Mouse (Mus musculus) limb, embryonic 14.5 days (tissue): Measurements from ENCODE around the gene Tbca. TPM values are rescaled to one million over a fixed set of nuclear protein-coding genes. Genes with fewer than 3 reads are reported as not detected.

Experiments used
- ATAC-seq: fragments of 200-750 bp; cut with Nextera tagmentation; 2 replicates; pipeline ENCODE4 v1.8.0; 2017; ENCODE audit warnings: low read depth, moderate number of reproducible peaks, moderate TSS enrichment; ENCODE audit not compliant: low FRiP score
- DNase-seq: peaks from one replicate; pipeline ENCODE4 v3.0.0-alpha.2; 2015; ENCODE audit warnings: low spot score
- H3K27ac ChIP-seq: fragments of 300-500 bp; sonication (generic); replicated peaks from 2 replicates; pipeline ENCODE4 v1.5.1; 2014; ENCODE audit warnings: low read depth, mild to moderate bottlenecking, low read length, moderate library complexity, mixed read lengths
- H3K27me3 ChIP-seq: fragments of 300-500 bp; sonication (generic); 2 replicates; pipeline ENCODE4 v1.6.1; 2014; ENCODE audit warnings: low read length, mixed read lengths; ENCODE audit not compliant: control insufficient read depth, insufficient read depth
- H3K36me3 ChIP-seq: fragments of 300-500 bp; sonication (generic); 2 replicates; pipeline ENCODE4 v1.6.1; 2014; ENCODE audit warnings: mild to moderate bottlenecking, low read length, moderate library complexity, mixed read lengths; ENCODE audit not compliant: control insufficient read depth, insufficient read depth
- H3K4me1 ChIP-seq: fragments of 300-500 bp; sonication (generic); 2 replicates; pipeline ENCODE4 v1.6.1; 2014; ENCODE audit warnings: antibody characterized with exemption, low read length, mixed read lengths; ENCODE audit not compliant: control insufficient read depth, insufficient read depth
- H3K4me2 ChIP-seq: fragments of 300-500 bp; sonication (generic); replicated peaks from 2 replicates; pipeline ENCODE4 v1.6.1; 2014; ENCODE audit warnings: low read depth, mild to moderate bottlenecking, low read length, moderate library complexity; ENCODE audit not compliant: severe bottlenecking
- H3K4me3 ChIP-seq: fragments of 300-500 bp; sonication (generic); replicated peaks from 2 replicates; pipeline ENCODE4 v1.5.1; 2014; ENCODE audit warnings: low read length
- H3K9ac ChIP-seq: fragments of 300-500 bp; sonication (generic); 2 replicates; pipeline ENCODE4 v1.6.1; 2014; ENCODE audit warnings: mild to moderate bottlenecking, low read depth, low read length, moderate library complexity; ENCODE audit not compliant: severe bottlenecking
- H3K9me3 ChIP-seq: fragments of 300-500 bp; sonication (generic); 2 replicates; pipeline ENCODE4 v1.6.1; 2016; ENCODE audit warnings: low read length; ENCODE audit not compliant: control insufficient read depth
- POLR2A ChIP-seq: fragments of 200-500 bp; IDR thresholded peaks from 2 replicates; pipeline ENCODE4 v1.8.0; 2012; ENCODE audit warnings: inconsistent platforms, mild to moderate bottlenecking, moderate library complexity, borderline replicate concordance; ENCODE audit not compliant: insufficient read depth, insufficient read length; ENCODE audit errors: extremely low read depth
- WGBS: fragments of 180-500 bp; shearing (Covaris S2); extraction: QIAGEN DNeasy Blood & Tissue Kit; methylation state at CpG from one replicate; pipeline ENCODE4 v1.1.7; 2014; 5-methylcytosine and 5-hydroxymethylcytosine counted together
- polyA plus RNA-seq, 2 experiments: library from polyadenylated mRNA; depleted of rRNA in 1 of 2; stranded (reverse) in 1 of 2; unstranded in 1 of 2; fragments of >200 nt; fragmentation: Nextera tagmentation in 1 of 2; extraction: Ambion mirVana in 1 of 2; gene quantifications; 2 replicates each; pipeline versions ENCODE4 v1.2.1 to v1.2.3; 2012 to 2014

Gene Tbca
- polyA plus RNA-seq, 2 experiments = 242 to 408 TPM

DNA sequence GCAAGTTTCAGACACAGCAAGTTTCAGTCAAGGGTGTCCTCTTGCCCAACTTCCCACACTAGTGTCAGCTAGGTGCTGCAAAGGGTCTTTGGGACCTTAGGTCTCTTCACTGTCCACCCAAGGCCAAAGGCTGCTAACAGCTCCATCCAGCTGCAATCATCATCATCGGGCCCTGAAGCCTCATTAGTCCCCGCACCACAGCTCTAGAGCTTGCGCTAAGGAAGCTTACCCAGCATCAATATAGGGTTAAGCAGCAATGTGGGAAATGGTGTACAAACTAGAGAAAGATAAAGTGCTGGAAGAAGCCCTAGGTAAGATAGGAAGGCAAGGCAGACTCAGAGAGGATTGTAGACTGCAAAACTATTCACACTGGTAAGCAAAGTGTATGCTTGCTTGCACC, 92.5 kb downstream of the Tbca start:
- Histone ChIP-seq H3K27me3 (peaks cover 89% of the 10 kb centered on the region), H3K4me2 (no peak overlapping the region)

GRCm38 (mm10) chr13:94882221-94882620, 93.5 kb downstream of the Tbca start:
- H3K9me3 ChIP-seq = no peaks in the 10 kb centered on the region
- H3K4me3 ChIP-seq = peak overlapping the region; percentile 46; the same call in 1 of the 2 replicates
- TF ChIP-seq POLR2A = no peak
- H3K9ac ChIP-seq = no peak overlapping the region
- peaks cover 17% of the 10 kb centered on the region for H3K4me1 ChIP-seq
- WGBS = 2% methylated on average over 10 of the region's 10 CpGs
- peaks cover 89% of the 10 kb centered on the region for H3K27me3 ChIP-seq
- no peak overlapping the region for H3K4me2 ChIP-seq
- no peak for DNase-seq
- ATAC-seq = no peak
- no peak overlapping the region for H3K27ac ChIP-seq
- no peaks in the 10 kb centered on the region for H3K36me3 ChIP-seq

More for the DNA sequence above, 92.5 kb downstream of the Tbca start:
- ATAC-seq (no peak), DNase-seq (no peak)
- no peaks in the 10 kb centered on the region for H3K36me3 ChIP-seq
- no peak overlapping the region for H3K27ac ChIP-seq
- peaks cover 17% of the 10 kb centered on the region for H3K4me1 ChIP-seq
- 3% methylated on average over 3 of the region's 3 CpGs for WGBS
- no peak overlapping the region for H3K4me3 ChIP-seq
- no peak for TF ChIP-seq POLR2A
- H3K9ac ChIP-seq = no peak overlapping the region
- no peaks in the 10 kb centered on the region for H3K9me3 ChIP-seq

GRCm38 (mm10) chr13:94882711-94883145, 94.0 kb downstream of the Tbca start:
- no peaks in the 10 kb centered on the region for H3K9me3 ChIP-seq
- peak overlapping the region; percentile 46 for H3K4me3 ChIP-seq
- H3K9ac ChIP-seq = no peak overlapping the region
- H3K27ac ChIP-seq = no peak overlapping the region
- ATAC-seq = no peak
- peaks cover 89% of the 10 kb centered on the region for H3K27me3 ChIP-seq
- WGBS = under 1% methylated on average over 29 of the region's 37 CpGs
- no peaks in the 10 kb centered on the region for H3K36me3 ChIP-seq
- H3K4me2 ChIP-seq = peak overlapping the region; percentile 85
- TF ChIP-seq POLR2A = no peak
- DNase-seq = no peak
- peaks cover 17% of the 10 kb centered on the region for H3K4me1 ChIP-seq

DNA sequence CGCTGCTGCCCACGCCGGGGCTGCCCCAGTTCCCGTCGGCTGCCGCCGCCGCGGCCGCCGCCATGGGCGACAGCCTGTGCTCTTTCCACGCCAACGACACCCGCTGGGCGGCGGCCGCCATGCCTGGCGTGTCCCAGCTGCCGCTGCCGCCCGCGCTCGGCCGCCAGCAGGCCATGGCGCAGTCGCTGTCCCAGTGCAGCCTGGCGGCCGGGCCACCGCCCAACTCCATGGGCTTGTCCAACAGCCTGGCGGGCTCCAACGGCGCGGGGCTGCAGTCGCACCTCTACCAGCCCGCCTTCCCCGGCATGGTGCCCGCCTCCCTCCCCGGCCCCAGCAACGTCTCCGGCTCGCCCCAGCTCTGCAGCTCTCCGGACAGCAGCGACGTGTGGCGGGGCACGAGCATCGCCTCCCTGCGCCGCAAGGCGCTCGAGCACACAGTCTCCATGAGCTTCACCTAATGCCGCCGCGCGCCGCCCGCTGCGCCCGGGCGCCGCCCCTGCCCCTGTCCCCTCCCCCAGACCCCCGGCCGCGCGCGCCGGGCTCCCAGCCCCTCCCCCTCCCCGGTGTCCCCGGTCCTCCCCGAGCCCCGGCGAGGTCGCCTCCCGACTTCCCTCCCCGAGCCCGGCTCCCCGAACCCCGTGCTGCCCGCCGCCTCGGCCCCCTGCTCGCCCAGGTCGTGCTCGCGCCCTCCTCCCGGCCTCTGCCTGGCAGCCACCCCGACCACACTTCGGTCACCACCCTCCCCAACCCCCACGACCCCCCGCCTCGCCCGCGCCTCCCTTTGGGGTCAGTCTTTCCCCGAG, 94.7 kb downstream of the Tbca start:
- TF ChIP-seq POLR2A = no peak
- peak overlapping the region; percentile 85 for H3K4me2 ChIP-seq
- H3K9ac ChIP-seq = no peak overlapping the region; the same call in 1 of the 2 replicates
- no peak overlapping the region for H3K27ac ChIP-seq
- DNase-seq (no peak), ATAC-seq (peak; percentile 56)
- peak overlapping the region; percentile 46 for H3K4me3 ChIP-seq
- no peaks in the 10 kb centered on the region for H3K36me3 ChIP-seq
- peaks cover 17% of the 10 kb centered on the region for H3K4me1 ChIP-seq
- peaks cover 89% of the 10 kb centered on the region for H3K27me3 ChIP-seq
- 0% methylated on average over 19 of the region's 95 CpGs for WGBS
- H3K9me3 ChIP-seq = no peaks in the 10 kb centered on the region

GRCm38 (mm10) chr13:94883966-94884960, 95.6 kb downstream of the Tbca start:
- no peak for TF ChIP-seq POLR2A
- H3K9ac ChIP-seq = no peak overlapping the region
- DNase-seq = no peak

More at GRCm38 (mm10) chr13:94883966-94884960, 95.6 kb downstream of the Tbca start:
- Histone ChIP-seq H3K4me1 (peaks cover 17% of the 10 kb centered on the region), H3K36me3 (no peaks in the 10 kb centered on the region), H3K9me3 (no peaks in the 10 kb centered on the region), H3K27me3 (peaks cover 93% of the 10 kb centered on the region), H3K27ac (no peak overlapping the region), H3K4me3 (peak overlapping the region; percentile 46), H3K4me2 (peak overlapping the region; percentile 85)
- no peak for ATAC-seq
- 2% methylated on average over 36 of the region's 36 CpGs for WGBS
